Mouse (Mus musculus): Measurements from ENCODE around the gene Carmil3.

- TF ChIP-seq CTCF (IDR thresholded peaks at IDR 0.05; ENCODE audit: extremely low read depth, insufficient read depth, insufficient read length, insufficient replicate concordance) (no peak), POLR2A (IDR thresholded peaks at IDR 0.05; ENCODE audit: low read depth, low read length) (no peak)
Observed at GRCm38 (mm10) chr14:55469821-55470220, 20.6 kb upstream of the Carmil3 start.

Data from spleen, adult 2 months (tissue).